Mouse (Mus musculus): ENCODE data around the gene Trnt1.
A peak's percentile ranks its signal among the peaks of the same experiment; 100 is the strongest.

The Trnt1 gene

DNA sequence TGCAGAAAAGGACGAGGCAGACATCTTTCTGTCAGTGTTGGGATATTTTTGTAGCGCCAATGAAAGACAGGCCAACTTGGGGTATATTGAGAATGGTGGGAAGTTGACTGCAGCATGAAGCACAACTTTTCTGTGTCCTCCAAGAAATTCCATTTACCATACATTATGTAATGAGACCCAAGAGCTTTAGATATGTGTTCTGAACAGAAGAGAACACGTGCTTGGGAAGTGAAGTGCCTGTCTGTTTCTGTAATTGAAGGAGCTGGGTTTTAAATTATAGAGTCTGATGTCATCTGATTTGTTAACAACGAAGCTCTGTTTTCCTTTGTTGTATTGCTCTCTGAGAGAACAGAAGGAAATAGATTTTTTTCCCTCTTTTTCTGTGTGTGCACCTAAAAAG lies 1.1 kb downstream of the Trnt1 start:
- no peak for DNase-seq (ENCODE audit: low read depth, low spot score)

- no peak for DNase-seq (ENCODE audit: low read depth, low spot score)
Measured at GRCm38 (mm10) chr6:106787138-106787537, 18.2 kb downstream of the Trnt1 start.

DNA sequence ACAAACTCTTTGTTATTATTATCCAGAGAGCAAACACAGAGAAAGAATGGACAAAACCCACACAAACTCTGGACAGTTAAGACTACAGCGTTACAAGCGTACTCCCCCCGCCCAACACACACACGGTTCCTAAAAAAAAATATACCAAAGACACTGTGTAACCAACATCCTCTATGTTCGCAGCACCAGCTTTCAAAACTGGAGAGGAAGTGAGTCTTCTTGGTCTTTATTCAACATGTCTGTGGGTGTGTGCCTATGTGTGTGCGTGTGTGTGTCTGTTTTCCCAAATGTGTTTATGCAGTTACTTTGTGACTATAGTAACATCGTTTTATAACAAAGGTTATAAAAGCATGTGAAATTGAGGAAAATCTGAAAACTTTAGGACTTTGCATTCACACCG lies 22.5 kb downstream of the Trnt1 start:
- no peak for DNase-seq (ENCODE audit: low read depth, low spot score)

- DNase-seq (ENCODE audit: low read depth, low spot score) = no peak
Measured at GRCm38 (mm10) chr6:106792486-106792885, 23.6 kb downstream of the Trnt1 start.

DNA sequence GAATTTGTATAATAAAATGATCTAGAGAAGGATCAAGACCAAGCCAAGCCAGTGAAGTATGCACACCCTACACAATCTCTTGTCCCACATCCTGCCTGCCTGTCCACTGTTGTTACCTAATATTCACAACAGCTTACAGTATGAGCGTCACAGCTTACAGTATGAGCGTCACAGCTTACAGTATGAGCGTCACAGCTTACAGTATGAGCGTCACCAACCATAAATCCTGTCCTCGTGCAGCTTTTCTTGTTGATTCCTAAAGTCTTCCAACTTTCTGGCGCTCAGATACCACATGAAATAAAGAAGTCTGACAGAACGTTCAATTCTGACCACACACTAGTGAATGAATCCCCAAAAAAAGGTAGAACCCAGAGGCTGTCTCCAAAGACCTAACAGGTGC lies 24.2 kb downstream of the Trnt1 start:
- no peak for DNase-seq (ENCODE audit: low read depth, low spot score)

DNA sequence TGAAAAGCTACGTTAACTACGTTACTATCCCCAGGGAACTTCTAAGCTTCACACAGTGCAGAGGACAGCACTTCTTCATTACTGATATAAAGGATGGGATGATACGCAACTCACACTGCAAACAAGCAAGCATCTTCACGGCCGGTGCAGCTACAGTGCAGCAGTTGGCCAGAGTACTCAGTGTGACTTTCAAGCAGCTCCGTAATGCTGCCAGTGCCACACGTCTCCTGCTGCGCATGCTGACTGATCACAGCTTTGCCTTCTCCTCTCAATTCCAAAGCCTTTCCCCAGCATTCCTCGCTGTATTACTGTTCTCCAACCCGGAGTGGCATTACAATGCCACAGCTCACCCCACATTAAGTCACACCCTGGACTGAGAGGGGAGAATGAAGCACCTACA lies 24.7 kb downstream of the Trnt1 start:
- DNase-seq (ENCODE audit: low read depth, low spot score) = no peak

DNA sequence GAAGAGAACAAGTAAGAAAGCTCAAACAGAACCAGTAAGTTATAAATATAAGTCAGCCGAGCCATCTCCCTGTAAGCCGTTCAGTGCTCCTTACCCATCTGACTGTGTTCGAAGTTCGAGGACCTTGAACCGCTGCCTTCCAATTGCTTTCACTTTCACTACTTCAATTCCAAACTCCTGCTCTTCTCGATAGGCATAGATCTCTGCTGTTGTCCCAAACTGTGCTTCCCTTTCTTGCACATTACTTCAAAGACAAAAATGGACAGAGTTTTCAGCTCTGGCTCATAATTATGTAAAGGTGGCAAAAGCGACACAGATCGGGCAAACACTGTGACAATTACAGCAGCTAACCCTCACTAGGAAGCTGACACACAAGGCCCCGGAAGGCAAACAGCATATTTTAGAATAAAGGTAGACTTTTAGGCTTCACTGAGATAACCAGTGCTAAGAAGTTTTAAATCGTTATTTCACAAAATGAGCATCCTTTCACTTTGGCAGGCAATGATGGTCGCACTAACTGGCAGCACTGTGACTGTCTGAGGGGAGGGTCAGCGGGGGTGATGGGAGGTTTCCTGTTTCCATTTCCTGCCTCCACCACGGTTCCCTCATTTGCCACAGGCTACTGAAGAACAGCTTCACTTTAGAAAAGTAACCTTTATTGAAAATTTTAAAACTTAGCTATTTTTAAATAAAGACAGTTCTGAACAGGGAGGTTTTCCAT lies 25.3 kb downstream of the Trnt1 start:
- DNase-seq (ENCODE audit: low read depth, low spot score) = no peak

- DNase-seq (ENCODE audit: low read depth, low spot score) = peak; percentile 88
Measured at GRCm38 (mm10) chr6:106799333-106800226, 30.7 kb downstream of the Trnt1 start, which contains the start of gene Crbn. Crbn (minus strand) TSS chr6:106800077.

DNA sequence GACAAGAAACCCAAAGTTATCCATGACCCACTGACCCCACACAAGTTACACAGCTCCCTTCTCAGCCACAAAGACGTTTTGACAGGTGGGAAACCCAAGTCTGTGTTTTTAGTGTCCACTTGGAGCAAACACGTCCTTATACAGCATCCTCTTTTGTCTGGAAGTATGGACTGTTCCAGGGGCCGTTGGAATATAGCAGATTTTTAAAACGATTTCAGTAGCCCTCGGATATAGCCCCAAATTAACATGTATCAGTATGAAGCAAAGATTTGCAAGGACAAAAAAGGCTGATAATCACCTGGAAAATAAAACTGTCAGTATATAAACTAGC lies 31.3 kb downstream of the Trnt1 start:
- no peak for DNase-seq (ENCODE audit: low read depth, low spot score)

GRCm38 (mm10) chr6:106804904-106805303 lies 36.0 kb downstream of the Trnt1 start:
- peak; percentile 77 for DNase-seq (ENCODE audit: low read depth, low spot score)

GRCm38 (mm10) chr6:106809161-106809560 lies 40.2 kb downstream of the Trnt1 start:
- DNase-seq (ENCODE audit: low read depth, low spot score) = no peak

- DNase-seq (ENCODE audit: low read depth, low spot score) = no peak
Measured at GRCm38 (mm10) chr6:106810686-106811085, 41.8 kb downstream of the Trnt1 start.

DNA sequence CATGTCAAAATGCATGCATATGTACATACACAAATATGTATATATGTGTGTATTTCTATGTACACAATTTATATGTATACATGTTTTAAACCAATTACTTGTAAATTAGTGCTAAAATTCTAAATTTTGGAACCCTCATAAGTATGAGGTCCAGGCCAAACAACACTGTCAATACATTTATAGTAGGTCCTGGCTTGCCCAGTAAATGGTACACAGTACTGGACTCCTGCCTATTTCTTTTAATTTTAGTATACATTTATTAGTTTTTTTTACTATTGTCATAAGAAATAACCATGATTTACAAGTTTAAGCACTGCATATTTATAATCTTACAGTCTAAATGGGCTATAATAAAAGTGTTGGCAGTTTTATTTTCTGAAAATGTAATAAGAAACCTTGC lies 50.3 kb downstream of the Trnt1 start:
- no peak for DNase-seq (ENCODE audit: low read depth, low spot score)

DNA sequence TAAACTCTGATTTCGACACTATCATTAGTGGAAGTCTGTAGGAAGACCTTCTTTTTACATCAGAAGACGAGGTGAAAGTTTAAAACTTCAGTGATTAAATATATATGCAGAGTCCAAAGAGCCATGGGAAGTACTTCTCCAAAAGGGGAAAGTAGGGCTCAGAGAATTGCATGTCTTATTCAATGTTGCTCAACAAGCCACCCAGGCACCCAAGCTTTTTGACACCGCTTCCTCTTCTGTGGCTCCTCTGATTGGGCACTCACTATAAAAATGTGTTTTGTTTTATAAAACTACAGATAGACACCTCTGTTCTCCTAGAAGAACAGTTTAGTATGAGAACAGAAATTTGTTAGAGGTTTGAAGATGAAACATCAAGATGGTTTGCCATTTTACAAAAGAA lies 51.0 kb downstream of the Trnt1 start:
- DNase-seq (ENCODE audit: low read depth, low spot score) = no peak

DNA sequence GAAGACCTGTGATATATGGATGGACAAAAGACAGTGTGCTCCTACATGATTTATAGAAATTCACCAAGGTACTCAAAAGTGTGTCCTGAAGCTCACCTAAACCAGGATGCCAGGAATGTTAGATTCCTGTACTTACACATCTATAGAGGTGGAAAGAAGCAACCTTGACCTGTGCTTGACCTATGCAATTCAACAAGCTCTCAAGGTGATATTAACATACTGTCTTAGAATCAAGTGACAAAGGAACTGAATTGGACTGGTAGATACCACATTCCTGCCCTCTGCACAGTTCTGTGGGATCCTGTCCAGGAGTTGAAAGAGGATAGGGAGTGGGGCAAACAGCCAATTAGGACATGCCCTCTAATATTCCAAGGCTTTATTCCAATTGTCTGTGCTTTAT lies 51.6 kb downstream of the Trnt1 start:
- DNase-seq (ENCODE audit: low read depth, low spot score) = peak; percentile 89

GRCm38 (mm10) chr6:106822329-106822728 lies 53.4 kb downstream of the Trnt1 start:
- no peak for DNase-seq (ENCODE audit: low read depth, low spot score)
